Mouse (Mus musculus) thymus, adult 2 months (tissue): ENCODE results near the gene Cavin2.

Source experiments
- CTCF ChIP-seq: fragments of 200-500 bp; IDR thresholded peaks from 2 replicates; pipeline ENCODE4 v1.5.1; 2012; ENCODE audit warnings: mild to moderate bottlenecking, control low read depth, low read length, moderate library complexity, borderline replicate concordance; ENCODE audit not compliant: control insufficient read depth, poor library complexity, insufficient read depth; ENCODE audit errors: extremely low read depth
- POLR2A ChIP-seq: fragments of 200-500 bp; IDR thresholded peaks from 2 replicates; pipeline ENCODE4 v1.6.1; 2012; ENCODE audit warnings: mild to moderate bottlenecking, low read length, control low read depth, moderate library complexity; ENCODE audit not compliant: control insufficient read depth, poor library complexity, insufficient read depth; ENCODE audit errors: extremely low read depth

DNA sequence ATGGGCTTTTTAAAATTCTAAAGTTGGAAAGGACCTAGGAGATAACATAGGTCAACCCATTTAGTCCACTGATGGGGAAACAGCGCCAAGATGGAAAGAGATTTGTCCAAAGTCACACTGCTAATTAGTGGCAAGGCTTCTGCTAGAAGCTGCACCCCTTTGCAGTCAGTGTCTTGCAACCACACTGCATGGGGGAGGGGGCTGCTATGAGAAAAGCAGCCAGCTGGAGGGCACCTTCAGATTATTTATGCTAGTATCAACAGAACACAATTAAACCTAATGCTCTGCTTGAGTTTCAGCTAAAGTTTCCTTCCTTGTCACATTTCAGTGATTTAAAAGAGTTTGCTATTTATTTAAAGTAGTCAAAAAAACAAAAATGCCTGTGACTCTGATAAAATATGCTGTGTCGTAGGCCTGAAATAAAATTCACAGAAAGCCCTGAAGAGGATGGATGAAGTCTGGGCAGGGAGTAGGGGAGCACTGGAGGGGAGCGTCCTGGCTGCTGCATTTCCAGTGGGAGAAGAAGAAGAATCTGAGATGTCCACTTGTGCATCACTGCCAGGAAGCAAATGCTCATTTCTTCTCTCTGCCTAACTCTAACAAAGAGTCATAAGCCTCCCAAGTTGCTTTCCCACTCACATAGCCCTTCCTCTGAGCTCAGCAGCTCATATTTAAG, 47.5 kb upstream of the Cavin2 start:
- TF ChIP-seq POLR2A (no peak), CTCF (no peak)
